Mouse (Mus musculus): ENCODE data around the gene Slain2. TPM values are rescaled to one million over a fixed set of nuclear protein-coding genes. Genes with fewer than 3 reads are reported as not detected.
A peak's percentile ranks its signal among the peaks of the same experiment; 100 is the strongest.
"Not testable (repeated sequence)": the region's sequence is repeated elsewhere in the genome, so short reads cannot be mapped to it uniquely, and the experiment has no call there.

Gene Slain2
- total RNA-seq, 2 experiments from 2014 or later: 145 to 163 TPM

DNA sequence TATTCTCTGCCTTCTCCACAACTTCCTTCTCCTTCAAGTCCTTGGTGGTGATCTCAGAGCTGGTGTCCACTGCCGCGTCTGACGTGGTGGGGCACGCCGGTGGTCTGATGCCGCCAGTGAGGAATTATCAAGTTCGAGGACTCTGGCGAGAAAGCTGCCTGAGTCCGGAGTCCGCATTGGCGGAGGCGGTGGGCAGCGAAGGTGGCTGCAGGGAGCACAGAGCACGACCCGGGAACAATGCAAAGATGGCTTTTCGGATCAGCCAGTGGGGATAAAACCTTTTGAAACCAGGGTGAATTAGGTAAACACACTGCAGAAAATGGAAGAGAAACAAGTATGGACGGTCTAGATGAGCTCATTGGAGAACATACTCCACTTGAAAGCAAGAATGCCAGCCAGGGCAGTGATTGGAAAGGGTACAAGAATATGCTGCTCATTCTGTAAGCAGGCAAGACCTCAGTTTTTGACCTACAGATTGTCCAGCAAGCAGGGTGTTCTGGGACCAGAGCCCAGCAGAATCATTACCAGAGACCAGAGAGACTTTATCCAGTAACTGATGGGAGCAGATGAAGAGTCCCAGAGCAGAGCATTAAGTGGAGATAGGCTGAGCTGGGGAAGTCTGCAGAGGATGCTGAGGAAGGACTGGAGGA is 19.0 kb downstream of the Slain2 start:
- no peak for DNase-seq
- intact Hi-C loops (cut with DNase I): no loop called here

DNA sequence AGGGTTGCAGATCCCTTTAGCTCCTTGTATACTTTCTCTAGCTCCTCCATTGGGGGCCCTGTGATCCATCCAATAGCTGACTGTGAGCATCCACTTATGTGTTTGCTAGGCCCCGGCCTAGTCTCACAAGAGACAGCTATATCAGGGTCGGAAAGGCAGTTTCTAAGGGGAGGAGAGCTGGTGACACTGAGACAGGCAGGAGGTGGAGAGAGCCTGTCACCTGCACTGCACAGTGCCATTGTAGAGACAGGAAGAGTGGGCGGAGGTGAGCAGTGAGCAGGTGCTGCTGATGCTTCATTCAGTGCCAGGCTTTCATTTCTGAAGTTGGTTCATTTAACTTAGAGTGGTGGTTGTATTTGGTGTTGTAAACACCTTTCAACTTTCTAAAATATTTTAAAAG is 24.3 kb downstream of the Slain2 start:
- DNase-seq; intact Hi-C loops (cut with DNase I): not testable (repeated sequence)

DNA sequence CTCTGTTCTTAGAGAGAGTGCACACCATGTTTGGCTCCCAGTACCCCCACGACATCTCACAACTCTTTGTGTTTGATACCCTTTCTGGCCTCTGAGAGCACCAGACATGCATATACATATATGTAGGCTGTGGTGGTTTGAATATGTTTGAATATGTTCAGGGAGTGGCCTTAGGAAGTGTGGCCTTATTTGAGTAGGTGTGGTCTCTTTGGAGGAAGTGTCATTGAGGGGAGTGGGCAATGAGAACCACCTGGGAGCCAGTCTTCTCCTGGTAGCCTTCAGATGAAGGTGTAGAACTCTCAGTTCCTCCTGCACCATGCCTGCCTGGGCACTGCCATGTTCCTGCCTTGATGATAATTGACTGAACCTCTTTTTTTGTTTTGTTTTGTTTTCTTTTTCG is 25.2 kb downstream of the Slain2 start:
- no peak for DNase-seq
- intact Hi-C loops (cut with DNase I): no loop called here

DNA sequence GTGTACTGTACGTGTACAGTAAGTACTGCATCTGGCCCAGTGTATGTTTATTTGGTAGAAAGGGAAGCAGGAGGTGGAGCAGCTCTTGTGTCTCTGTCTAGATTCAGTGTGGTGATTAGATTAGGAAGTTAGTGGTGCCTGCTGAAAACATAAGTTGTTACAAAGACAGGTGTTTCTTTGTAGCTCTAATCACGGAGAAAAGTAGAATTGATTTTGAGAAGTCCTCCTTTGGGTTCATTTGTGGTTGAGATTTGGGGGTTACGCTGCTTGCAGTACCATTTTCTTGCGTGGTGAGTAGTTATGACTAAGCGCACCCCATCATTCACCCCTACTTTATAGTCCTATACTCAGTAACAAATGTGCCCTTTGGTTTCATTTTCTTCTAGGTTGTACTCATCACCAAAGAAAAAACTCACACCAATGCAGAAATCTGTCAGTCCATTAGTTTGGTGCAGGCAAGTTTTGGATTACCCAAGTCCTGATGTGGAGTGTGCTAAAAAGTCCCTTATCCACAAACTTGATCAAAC is 26.9 kb downstream of the Slain2 start:
- no peak for DNase-seq
- intact Hi-C loops (cut with DNase I): no loop called here

DNA sequence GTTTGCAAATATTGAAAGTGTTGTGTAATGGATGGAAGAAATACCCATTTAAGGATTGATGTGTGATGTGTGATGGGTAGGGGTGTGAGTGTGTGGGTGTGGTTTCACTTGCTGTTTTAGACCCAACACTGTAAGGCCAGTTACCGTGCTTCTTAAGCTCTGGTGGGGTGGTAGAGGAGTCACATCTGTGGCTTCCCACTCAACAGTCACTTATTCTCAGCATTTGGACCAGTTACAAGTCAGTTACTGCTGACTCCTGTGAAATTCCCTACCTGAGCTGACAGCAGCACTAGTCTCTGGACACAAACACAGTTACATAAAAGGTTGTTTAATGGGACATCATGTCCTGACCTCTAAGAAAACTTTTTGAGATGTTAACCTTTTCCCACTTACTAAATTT is 34.0 kb downstream of the Slain2 start:
- intact Hi-C loops (cut with DNase I): no loop called here
- DNase-seq: no peak

DNA sequence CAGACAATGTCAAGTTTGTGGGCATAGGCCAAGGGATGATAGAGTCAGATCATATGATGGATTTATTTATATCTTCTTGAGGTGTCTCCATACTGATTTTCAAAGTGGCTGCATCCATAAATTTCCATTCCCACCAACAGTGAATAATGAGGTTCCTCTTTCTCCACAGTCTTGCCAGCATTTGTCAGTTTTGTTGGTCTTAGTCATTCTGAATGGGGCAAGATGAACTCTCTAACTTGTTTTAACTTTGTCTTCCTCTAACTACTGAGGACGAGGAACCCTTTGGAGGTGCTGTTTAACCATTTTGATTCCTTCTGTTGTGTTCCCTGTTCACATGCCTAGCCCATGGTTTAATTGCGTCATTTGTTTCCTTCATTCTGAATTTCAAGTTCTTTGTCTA is 36.1 kb downstream of the Slain2 start:
- no peak for DNase-seq
- intact Hi-C loops (cut with DNase I): no loop called here

DNA sequence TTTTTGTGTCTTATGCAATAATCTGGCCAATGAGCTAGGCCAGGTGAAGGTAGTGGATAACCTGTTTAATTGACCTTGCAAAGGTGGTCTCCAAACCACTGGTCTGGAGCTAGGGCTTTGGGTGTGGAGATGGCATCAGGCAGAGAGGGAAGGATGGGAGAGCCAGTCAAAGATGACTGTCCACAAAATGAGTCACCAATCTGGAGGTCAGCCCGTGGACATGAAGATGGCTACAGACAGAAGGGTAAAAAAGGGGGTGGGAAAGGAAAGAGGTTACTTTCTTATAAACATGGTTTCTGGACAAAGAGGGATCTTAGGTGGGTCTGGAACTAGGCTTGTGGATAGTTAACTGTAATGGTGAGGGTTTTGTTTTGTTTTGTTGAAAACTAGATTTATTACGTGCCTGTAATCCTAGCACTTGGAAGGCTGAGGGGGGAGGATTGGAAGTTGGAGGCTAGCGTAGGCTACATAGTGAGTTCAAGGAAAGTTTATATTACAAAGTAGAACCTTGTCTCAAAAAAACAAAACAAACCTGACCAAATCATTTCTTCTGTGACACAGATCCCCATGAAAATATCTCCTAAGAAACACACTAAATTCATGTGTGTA is 40.0 kb downstream of the Slain2 start:
- DNase-seq: no peak
- intact Hi-C loops (cut with DNase I): loop anchor here (2.0 kb wide), 1 partner anchor 39 kb away; the partner anchor contains the start of gene Slain2

DNA sequence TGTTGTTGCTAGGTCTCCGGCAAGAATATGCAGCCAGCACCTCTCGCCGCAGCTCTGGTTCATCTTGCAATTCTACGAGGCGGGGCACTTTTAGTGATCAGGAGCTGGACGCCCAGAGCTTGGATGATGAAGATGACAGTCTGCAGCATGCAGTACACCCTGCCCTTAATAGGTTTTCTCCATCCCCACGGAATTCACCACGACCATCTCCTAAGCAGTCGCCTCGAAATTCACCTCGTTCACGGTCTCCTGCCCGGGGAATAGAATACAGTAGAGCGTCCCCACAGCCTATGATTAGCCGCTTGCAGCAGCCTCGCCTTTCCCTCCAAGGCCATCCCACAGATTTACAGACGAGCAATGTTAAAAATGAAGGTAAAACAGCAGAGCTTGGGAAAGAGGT is 43.2 kb downstream of the Slain2 start:
- DNase-seq: no peak
- intact Hi-C loops (cut with DNase I): no loop called here

DNA sequence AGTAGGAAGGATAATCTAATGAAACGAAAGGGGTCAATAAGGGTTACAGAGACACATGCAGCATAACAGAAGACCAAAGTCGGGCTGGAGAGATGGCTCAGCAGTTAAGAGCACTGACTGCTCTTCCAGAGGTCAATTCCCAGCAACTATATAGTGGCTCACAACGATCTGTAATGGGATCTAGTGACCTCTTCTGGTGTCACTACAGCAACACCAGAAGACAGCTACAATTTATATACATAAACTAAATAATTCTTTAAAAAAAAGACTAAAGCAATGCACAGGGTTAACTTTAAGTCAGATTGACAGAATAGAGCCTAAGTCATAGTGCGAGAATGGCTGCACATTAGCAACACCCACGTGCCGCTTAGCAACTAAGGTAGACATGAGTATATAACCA is 46.0 kb downstream of the Slain2 start:
- intact Hi-C loops (cut with DNase I): loop anchor here (2.0 kb wide), 1 partner anchor 69 kb away; no protein-coding TSS in a partner anchor
- DNase-seq: no peak

DNA sequence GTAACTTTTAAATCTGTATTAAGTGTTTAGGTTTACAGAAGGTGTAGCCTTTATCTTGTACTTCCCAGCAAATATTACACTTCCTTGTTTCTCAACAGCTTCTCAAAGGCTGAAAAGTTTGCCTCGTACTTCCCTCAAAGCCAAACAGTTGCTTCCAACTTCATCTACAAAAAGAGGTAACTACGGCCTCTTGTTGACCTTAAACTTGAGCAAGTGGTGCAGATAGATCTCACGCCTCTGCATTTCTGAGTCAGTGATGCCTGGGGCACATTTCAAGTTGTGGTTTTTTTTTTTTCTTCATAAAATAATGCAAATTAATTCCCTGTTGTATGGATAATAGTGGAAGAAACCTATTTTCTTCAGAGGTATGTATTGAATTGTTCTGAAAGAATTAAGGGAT is 51.6 kb downstream of the Slain2 start:
- no peak for DNase-seq
- intact Hi-C loops (cut with DNase I): no loop called here

DNA sequence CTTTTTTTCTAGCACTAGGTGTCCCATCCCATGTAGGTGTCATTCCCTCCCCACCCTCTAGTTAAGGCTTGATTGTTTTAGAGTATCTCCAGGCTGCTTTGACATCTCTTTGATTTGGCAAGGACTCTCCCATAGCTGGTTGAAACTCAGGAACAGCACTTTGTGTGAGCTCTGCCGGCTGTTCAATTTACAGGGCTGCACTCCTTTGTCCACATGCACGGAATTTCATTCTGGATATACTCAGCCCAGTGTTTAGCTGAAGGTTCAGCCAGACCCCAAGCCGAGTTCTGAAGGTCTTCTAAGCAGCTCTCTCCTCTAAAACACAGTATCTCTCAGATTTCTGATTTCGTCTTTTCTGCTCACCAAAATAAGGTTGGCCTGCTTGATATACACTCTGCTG is 58.3 kb downstream of the Slain2 start:
- DNase-seq: no peak
- intact Hi-C loops (cut with DNase I): no loop called here

DNA sequence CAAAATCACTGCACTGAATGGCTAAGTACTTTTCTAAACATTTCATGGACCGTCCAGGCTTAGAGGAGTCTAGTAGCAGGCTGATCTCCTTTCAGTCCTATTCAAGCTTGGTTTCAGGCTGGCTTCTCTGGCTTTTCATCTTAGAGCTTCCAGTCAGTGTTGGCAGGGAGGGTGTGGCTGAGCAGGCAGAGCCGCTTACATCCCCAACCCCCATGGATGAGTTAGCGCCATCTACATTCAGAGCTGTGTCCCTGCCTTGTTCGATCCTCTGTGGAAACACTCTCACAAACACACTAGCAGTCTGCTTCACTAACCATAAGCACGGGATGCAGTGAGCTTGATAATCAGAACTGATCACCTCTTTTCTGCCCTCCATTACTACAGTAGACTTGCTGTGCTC is 58.8 kb downstream of the Slain2 start:
- DNase-seq: no peak
- intact Hi-C loops (cut with DNase I): no loop called here

DNA sequence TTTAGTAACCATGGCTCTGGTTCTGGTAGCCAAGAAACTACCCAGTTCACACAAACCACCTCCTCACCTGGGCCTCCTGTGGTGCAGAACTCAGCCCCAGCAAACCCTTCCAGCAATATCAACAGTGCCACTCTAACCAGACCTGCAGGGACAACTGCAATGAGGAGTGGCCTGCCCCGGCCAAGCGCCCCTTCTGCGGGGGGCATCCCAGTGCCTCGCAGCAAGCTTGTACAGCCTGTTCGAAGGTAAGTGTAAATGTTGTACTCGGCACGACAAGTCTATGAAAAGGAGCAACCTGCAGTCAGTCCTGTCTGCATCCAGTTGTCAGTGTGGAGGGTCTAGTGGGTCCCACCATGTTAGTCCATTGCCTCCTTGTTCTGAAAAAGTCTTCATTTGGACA is 60.5 kb downstream of the Slain2 start, which contains the start of gene Gm10135:
Gene Gm10135 (minus strand): TSS at position 101 of the 400 bp plus-strand sequence.
- DNase-seq: no peak
- intact Hi-C loops (cut with DNase I): no loop called here

DNA sequence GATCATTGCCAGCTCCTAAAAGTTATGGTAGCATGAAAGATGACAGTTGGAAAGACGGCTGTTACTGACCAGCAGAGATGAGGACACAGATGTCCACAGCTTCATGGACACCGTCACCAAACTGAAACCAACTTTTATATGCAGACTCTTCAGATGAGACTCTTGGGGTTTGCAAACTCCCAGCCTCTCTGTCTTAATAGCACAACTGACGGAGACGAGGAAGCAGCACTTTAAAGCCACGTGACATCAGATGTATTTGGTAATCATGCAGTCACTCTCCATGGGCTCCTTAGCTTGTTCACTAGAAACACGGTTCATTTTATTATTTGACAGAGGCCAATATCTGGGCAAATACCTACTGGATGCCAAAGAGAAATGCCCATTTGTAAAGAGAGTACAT is 61.9 kb downstream of the Slain2 start:
- no peak for DNase-seq
- intact Hi-C loops (cut with DNase I): no loop called here

DNA sequence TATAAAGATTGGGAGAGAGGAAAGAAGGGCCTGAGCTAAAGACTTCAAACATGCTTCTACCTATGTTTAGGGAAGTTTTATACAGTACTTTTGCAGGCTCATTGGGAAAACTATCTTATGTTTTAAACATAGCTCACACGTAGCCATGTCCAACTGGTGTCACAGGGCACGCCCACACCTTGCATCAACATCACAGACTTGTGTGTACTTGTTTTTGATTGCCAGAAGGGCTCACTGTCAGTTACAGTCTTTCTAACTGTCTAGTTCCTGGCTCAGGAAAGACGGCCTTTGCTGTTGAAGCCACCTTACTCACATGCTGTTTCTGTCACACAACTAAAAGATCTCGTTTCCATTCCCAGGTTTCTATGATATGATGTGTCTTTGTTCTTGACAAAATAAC is 62.4 kb downstream of the Slain2 start:
- no peak for DNase-seq
- intact Hi-C loops (cut with DNase I): no loop called here

DNA sequence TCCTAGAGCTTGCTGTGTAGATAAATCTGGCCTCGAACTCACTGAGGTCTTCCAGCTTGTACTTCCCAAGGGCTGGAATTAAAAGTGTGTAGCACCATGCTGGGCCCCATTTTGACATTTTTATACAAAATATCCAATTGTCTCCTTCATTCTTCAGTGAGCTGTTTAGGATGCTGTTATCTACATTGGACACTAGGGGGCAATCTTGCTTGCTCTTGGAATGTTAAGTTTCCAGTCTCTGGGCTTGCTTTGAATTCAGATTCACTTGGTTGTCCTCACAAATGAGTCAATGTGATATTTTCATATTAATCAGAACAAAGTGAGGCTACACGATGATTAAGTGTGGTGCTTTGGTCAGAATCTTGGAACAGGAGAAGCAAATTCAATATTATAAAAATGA is 70.0 kb downstream of the Slain2 start:
- intact Hi-C loops (cut with DNase I): loop anchor here (1.0 kb wide), 2 partner anchors 87 to 398 kb away; no protein-coding TSS in a partner anchor
- DNase-seq: peak in 1 of 2 experiments; percentile 8

DNA sequence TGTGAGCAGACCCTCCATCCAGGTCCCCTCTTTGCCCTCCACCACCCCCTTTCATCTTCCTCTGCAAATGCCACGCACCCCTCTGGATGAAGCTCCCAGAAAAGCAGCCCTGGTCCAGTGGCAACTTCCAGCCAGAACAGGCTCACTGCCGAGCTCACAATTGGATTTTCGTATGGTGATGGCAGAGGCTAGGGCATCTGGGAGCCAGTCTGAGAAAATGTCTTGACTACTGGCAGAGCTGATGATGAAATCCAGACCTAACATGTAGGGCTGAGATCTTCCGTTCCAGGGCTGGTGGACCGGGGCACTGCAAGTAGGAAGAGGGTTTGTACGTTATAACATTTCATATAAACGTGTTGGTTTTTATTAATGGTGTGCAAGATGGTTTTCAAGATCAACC is 73.7 kb downstream of the Slain2 start:
- intact Hi-C loops (cut with DNase I): no loop called here

DNA sequence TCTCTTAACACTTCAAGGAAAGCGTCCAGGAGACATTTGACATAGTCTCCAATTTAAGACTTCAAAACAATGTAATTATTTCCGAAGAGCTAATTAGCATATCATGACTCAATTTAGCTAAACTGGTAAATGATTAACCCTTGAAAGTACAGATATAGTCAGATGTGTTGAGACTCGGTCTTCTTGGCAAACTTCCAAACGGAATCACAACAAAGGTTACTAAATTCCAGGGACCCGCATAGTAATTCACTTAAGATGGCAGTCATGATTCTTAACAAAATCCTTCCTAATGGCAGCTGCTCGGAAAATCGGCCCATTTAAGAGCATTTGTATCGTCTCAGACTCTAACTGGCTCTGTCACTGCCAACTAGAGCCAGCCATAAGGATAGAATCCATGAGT is 75.7 kb downstream of the Slain2 start:
- intact Hi-C loops (cut with DNase I): no loop called here
- DNase-seq: no peak

More for the DNA sequence above, 73.7 kb downstream of the Slain2 start:
- DNase-seq: no peak

DNA sequence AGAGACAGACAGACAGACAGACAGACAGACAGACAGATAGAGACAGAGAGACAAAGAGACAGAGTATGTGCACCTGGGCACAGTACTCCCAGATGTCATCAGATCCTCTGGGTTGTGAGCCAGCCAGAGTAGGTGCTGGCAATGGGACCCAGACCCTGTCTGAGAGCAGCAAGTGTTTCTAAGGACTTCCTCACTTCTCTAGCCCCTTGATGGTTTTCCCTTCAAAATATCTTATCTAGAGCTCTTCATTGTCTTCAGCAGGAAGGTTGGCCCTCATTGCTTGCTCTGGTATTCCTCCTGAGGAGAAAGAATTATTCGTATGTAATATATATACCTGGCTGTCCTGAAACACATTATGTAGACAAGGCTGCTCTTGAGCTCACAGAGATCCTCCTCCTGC is 78.4 kb downstream of the Slain2 start:
- DNase-seq: no peak
- intact Hi-C loops (cut with DNase I): no loop called here

DNA sequence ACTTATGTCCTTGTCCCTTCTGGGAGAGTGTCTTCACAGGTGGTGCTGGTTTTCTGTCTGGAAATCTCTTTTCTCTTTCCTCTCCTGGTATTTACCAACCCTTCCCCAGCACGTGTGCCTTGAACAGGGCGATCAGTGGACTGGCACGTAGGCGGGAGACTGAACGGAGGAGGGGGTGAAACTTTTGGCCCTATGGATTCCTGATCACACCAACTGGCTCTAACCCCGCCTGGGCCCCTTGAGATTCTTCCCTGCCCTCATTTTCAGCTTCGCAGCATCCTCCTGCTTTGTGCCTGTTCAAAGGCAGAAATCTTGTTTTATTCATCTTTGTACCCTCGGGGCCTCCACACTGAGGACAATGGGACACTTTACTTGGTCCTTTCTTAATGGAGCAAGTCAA is 80.3 kb downstream of the Slain2 start:
- DNase-seq: no peak
- intact Hi-C loops (cut with DNase I): no loop called here

DNA sequence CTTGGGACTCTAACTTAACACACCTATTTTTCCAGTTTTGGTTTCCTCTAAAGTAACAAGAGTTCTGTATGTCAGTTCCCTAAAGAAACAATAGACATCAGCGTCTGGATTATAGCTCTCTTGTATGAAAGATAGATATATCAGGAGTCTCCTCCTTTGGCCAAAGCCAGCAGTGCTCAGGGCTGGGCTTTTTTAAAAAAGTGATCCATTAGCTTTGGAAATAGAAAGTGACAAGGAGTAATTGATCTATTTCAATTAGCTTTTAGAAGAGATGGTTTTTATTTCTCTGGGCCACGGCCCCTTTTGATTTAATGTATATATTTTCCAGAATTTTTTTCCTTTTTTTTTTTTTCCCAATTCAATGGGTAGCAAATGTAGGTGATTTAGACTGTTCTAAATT is 80.8 kb downstream of the Slain2 start:
- intact Hi-C loops (cut with DNase I): no loop called here

DNA sequence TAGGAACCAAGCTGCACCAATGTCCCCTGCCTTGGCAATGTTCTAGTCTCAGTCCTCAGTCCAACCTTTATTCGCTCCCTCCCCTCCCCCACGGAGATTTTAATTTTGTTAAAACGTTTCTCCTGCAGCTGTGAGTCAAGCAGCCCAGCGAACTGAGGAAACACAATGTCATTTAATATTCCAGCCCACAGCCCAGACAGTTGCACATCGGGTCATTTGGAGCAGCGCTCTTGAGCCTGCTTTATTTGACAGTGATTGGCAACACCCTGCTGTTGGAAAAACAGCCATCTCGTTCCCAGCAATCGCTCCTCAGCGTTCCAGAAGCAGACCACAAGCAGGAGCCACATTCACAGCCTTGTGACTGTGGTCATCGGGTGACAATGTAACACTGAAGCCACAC is 81.3 kb downstream of the Slain2 start:
- no peak for DNase-seq
- intact Hi-C loops (cut with DNase I): no loop called here

More for the DNA sequence above, 80.8 kb downstream of the Slain2 start:
- DNase-seq: no peak
